26 mouse cellular contexts compared by ENCODE assay signal in the genomic region with DNA sequence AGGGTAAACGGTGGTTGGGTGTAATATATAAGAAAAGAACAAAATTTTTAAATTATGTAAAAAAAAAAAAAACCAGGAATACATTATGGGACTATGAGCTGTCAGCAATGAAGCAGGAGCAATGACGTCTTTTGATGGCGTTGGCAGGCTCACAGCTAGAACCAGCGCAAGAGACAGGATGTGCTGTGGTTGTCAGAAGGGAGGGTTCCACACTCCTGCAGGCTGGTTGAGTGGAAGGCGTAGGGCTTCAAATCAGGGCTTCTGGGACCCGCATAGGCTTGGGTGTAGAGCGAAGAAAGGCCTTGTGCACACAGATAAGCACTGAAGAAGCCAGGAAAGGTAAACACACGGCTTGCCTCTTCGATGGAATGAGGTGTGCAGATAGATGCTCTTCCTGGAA. TPM values are rescaled to one million over a fixed set of nuclear protein-coding genes. Genes with fewer than 3 reads are reported as not detected.
DNase-seq lines count a peak whose midpoint lies in the region; ATAC-seq lines count a peak whose summit lies in the region.
"Had no signal": no experiment of that assay in that cellular context is flagged by ENCODE, and none has a peak within 500 bp of the region (broad histone marks: within the 10 kb centered on the region; RNA-seq: fewer than 3 reads in every experiment).

No protein-coding gene starts in this region.

- peak; percentile 48 for DNase-seq in heart, adult 11 months
- no peak for DNase-seq in heart, adult 8-10 months (ENCODE audit: low spot score)
- peak; percentile 80 for DNase-seq in induced T-regulatory cell, adult 2 months (ENCODE audit: low read depth)
- peak; percentile 44 for DNase-seq in splenic B cell, adult 2 months (ENCODE audit: low read depth, low spot score)
- DNase-seq in cerebellum, adult 11-12 months: no peak
- no peak for DNase-seq in lung, adult 18-20 months
- no peak for DNase-seq in urinary bladder, postnatal 25 days (ENCODE audit: low spot score)
- DNase-seq: adrenal gland, postnatal 10 days; B cell, adult 2 months; cerebellum, adult 18-20 months; cerebellum, adult 9-11 months; cerebellum, postnatal 36 days; gastrocnemius, adult 2 months; gastrocnemius, postnatal 25 days; heart, adult 18-20 months; heart, postnatal 14 days had no signal

- H3K27me3 ChIP-seq in splenic B cell, adult 2 months (ENCODE audit: control insufficient read depth, insufficient read depth, low read length, poor library complexity, severe bottlenecking): no peaks in the 10 kb centered on the region
- H3K27me3 ChIP-seq: embryonic facial prominence, embryonic 15.5 days; heart, embryonic 15.5 days had no signal

- ATAC-seq in CD4-positive, CD25-positive, alpha-beta regulatory T cell, adult 4 months: peak; percentile 97
- ATAC-seq: forebrain, embryonic 14.5 days had no signal

- H3K36me3 ChIP-seq in splenic B cell, adult 2 months (ENCODE audit: control insufficient read depth, insufficient read depth, low read length, poor library complexity, severe bottlenecking): no peaks in the 10 kb centered on the region; the same call in 1 of the 2 replicates
- H3K36me3 ChIP-seq: embryonic facial prominence, embryonic 15.5 days; forebrain, embryonic 10.5 days; heart, embryonic 15.5 days had no signal

RNA-seq across cellular contexts. Expression of gene Ric1, which starts 55.3 kb away (rescaled TPM):
- 10 to 100 TPM; 17.2 to 19.8 (median 18.8) TPM for total RNA-seq in heart, adult 8-10 months (2022)
- 10 to 100 TPM in 1 of 2 experiments, 1 to 10 TPM in 1; 6.3 to 12.6 TPM for polyA plus RNA-seq in CD4-positive, CD25-positive, alpha-beta regulatory T cell, adult 4 months (2017; shearing (Covaris generic))

RNA-seq across cellular contexts. Expression of gene Pdcd1lg2, which starts 56.1 kb away (rescaled TPM):
- under 1 TPM in 1 of 4 experiments, not detected in 3; 0.31 TPM for total RNA-seq in heart, adult 8-10 months (2022)
- 10 to 100 TPM; 17.0 to 22.2 TPM for polyA plus RNA-seq in CD4-positive, CD25-positive, alpha-beta regulatory T cell, adult 4 months (2017; shearing (Covaris generic))
- total RNA-seq: adrenal gland, postnatal 10 days; adrenal gland, postnatal 4 days; ES-E14; gastrocnemius, adult 2 months; gastrocnemius, postnatal 25 days; heart, postnatal 14 days had no signal
- polyA plus RNA-seq: embryonic facial prominence, embryonic 11.5 days; embryonic facial prominence, embryonic 15.5 days; erythroblast, embryonic 14.5 days; forebrain, embryonic 10.5 days; forebrain, embryonic 14.5 days; heart, embryonic 11.5 days; heart, embryonic 15.5 days had no signal

Comparison
In these comparisons a context has a peak if more than half of its experiments do, and no peak if none do; other contexts are left out.
1. DNase-seq: peak in heart, adult 11 months (single experiment), induced T-regulatory cell, adult 2 months (single experiment) and splenic B cell, adult 2 months (single experiment); none in heart, adult 8-10 months (single experiment), cerebellum, adult 11-12 months (single experiment), lung, adult 18-20 months (0 of 2) and urinary bladder, postnatal 25 days (single experiment).